Mouse (Mus musculus) c-Kit-positive CD71-negative TER-119-negative erythroid progenitor cells, embryonic 14.5 days (primary cell): ENCODE data around the gene Dennd1b.

Experiments
- DNase-seq: peaks from one replicate; pipeline ENCODE4 v3.0.0-alpha.2; 2013; ENCODE audit warnings: low read depth

Gene Dennd1b

GRCm38 (mm10) chr1:138963161-138963867 lies at the start of gene Dennd1b:
Dennd1b (plus strand) TSS chr1:138963435.
- no peak for DNase-seq

GRCm38 (mm10) chr1:138915596-138915995 lies 47.6 kb upstream of the Dennd1b start:
- no peak for DNase-seq

GRCm38 (mm10) chr1:138919601-138920000 lies 43.6 kb upstream of the Dennd1b start:
- no peak for DNase-seq

- no peak for DNase-seq
These were observed 43.2 kb upstream of the Dennd1b start for GRCm38 (mm10) chr1:138920082-138920481.

GRCm38 (mm10) chr1:138920799-138921198 lies 42.4 kb upstream of the Dennd1b start:
- DNase-seq = no peak

GRCm38 (mm10) chr1:138922886-138923285 lies 40.3 kb upstream of the Dennd1b start:
- no peak for DNase-seq

- DNase-seq = no peak
These were observed 39.0 kb upstream of the Dennd1b start for GRCm38 (mm10) chr1:138924282-138924681.

- no peak for DNase-seq
These were observed 34.4 kb upstream of the Dennd1b start for GRCm38 (mm10) chr1:138928671-138929483.

- DNase-seq = no peak
These were observed 33.2 kb upstream of the Dennd1b start for GRCm38 (mm10) chr1:138929985-138930384.

- no peak for DNase-seq
These were observed 32.4 kb upstream of the Dennd1b start for GRCm38 (mm10) chr1:138930856-138931255.

GRCm38 (mm10) chr1:138936169-138936568 lies 27.1 kb upstream of the Dennd1b start:
- DNase-seq = no peak

- DNase-seq = no peak
These were observed 25.4 kb upstream of the Dennd1b start for GRCm38 (mm10) chr1:138937686-138938370.

- DNase-seq = no peak
These were observed 23.6 kb upstream of the Dennd1b start for GRCm38 (mm10) chr1:138939579-138940139.

- DNase-seq = no peak
These were observed 22.8 kb upstream of the Dennd1b start for GRCm38 (mm10) chr1:138940407-138940806.

- no peak for DNase-seq
These were observed 11.1 kb upstream of the Dennd1b start for GRCm38 (mm10) chr1:138952173-138952572.

GRCm38 (mm10) chr1:138954978-138955377 lies 8.3 kb upstream of the Dennd1b start:
- DNase-seq = no peak

- no peak for DNase-seq
These were observed 7.8 kb upstream of the Dennd1b start for GRCm38 (mm10) chr1:138955455-138955854.

GRCm38 (mm10) chr1:138956511-138956910 lies 6.7 kb upstream of the Dennd1b start:
- DNase-seq = no peak

GRCm38 (mm10) chr1:138957111-138957510 lies 6.1 kb upstream of the Dennd1b start:
- no peak for DNase-seq

- no peak for DNase-seq
These were observed 4.4 kb upstream of the Dennd1b start for GRCm38 (mm10) chr1:138958863-138959262.

- no peak for DNase-seq
These were observed 3.2 kb upstream of the Dennd1b start for GRCm38 (mm10) chr1:138959903-138960483.
